In the genomic region with DNA sequence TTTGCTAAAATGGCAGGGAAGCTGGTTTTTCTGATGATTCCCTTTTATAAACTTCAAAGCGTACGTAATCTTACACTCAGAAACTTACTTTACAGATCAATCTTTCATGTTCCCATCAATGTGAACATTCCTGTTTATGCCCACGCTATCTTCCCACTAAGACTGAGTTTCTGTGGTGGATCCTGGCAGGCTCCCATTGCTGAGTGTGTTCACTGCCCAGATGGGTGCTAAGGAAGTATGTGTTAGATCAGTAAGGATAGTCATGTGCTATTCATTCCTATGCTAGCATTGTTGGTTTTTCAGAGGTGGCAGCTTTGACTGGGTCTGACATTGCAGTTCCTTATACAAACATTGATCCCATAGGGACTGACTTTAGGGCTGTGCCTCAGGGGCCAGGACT, we compare ENCODE assay signal across 33 mouse cellular contexts. TPM values are rescaled to one million over a fixed set of nuclear protein-coding genes. Genes with fewer than 3 reads are reported as not detected.
A peak's percentile ranks its signal among the peaks of the same experiment; 100 is the strongest.
DNase-seq lines count a peak whose midpoint lies in the region; ATAC-seq lines count a peak whose summit lies in the region.
"Had no signal": no experiment of that assay in that cellular context is flagged by ENCODE, and none has a peak within 500 bp of the region (broad histone marks: within the 10 kb centered on the region; RNA-seq: fewer than 3 reads in every experiment).

No protein-coding gene starts in this region.

- DNase-seq in frontal cortex, postnatal 10 days (ENCODE audit: low spot score in 2 of 2) = no peak
- peak; percentile 46 to 79 for DNase-seq in layer of hippocampus, adult 18-20 months (ENCODE audit: low spot score in 2 of 2)
- peak; percentile 45 to 69 for DNase-seq in left cerebral cortex, postnatal 14 days (ENCODE audit: low spot score in 2 of 2)
- peak; percentile 19 to 20 for DNase-seq in right cerebral cortex, postnatal 36 days (ENCODE audit: low spot score in 2 of 2)
- DNase-seq in gastrocnemius, postnatal 10 days = no peak
- DNase-seq in kidney, postnatal 36 days = no peak
- DNase-seq: adrenal gland, postnatal 10 days; cerebellum, adult 11 months; cerebellum, postnatal 14 days; embryo, embryonic 11 days; gastrocnemius, postnatal 14 days; heart, adult 18-20 months; kidney, adult 11 months had no signal

- intact Hi-C loops in left cerebral cortex, postnatal 14 days (cut with DNase I) = no loop called here

- H3K27ac ChIP-seq in hindbrain, embryonic 16.5 days (ENCODE audit: low read depth, low read length) = no peak overlapping the region
- H3K27ac ChIP-seq: hindbrain, postnatal 0 days; kidney, postnatal 0 days; liver, embryonic 14.5 days; macrophage; midbrain, embryonic 10.5 days; stomach, embryonic 15.5 days had no signal

- H3K27me3 ChIP-seq in hindbrain, embryonic 16.5 days (replicated peaks; ENCODE audit: control insufficient read depth, insufficient read depth, low read length) = no peaks in the 10 kb centered on the region
- H3K27me3 ChIP-seq: stomach, embryonic 15.5 days had no signal

- H3K9ac ChIP-seq in hindbrain, embryonic 16.5 days (ENCODE audit: low read depth, low read length) = no peak overlapping the region
- H3K9ac ChIP-seq: liver, embryonic 14.5 days; stomach, embryonic 15.5 days had no signal

- H3K9me3 ChIP-seq in hindbrain, embryonic 16.5 days (ENCODE audit: control insufficient read depth, low read length) = 0 out of 2 replicates have a peak, but pooled peaks cover 3% of the 10 kb centered on the region
- H3K9me3 ChIP-seq: midbrain, embryonic 10.5 days; stomach, embryonic 15.5 days had no signal

- ATAC-seq in frontal cortex, adult (ENCODE audit: low TSS enrichment) = peak; percentile 93
- no peak for ATAC-seq in hindbrain, embryonic 16.5 days
- ATAC-seq: forebrain, embryonic 16.5 days; hindbrain, postnatal 0 days had no signal

- no peaks in the 10 kb centered on the region for H3K36me3 ChIP-seq in hindbrain, embryonic 16.5 days (ENCODE audit: control insufficient read depth, insufficient read depth, low read length)
- H3K36me3 ChIP-seq: midbrain, embryonic 10.5 days; stomach, embryonic 15.5 days had no signal

- WGBS in hindbrain, embryonic 16.5 days = 95% methylated on average over 3 of the region's 3 CpGs

- H3K4me2 ChIP-seq in hindbrain, embryonic 16.5 days (ENCODE audit: low read length) = no peak overlapping the region
- H3K4me2 ChIP-seq: stomach, embryonic 15.5 days had no signal

- H3K4me1 ChIP-seq in hindbrain, embryonic 16.5 days (ENCODE audit: control insufficient read depth, insufficient read depth, low read depth, low read length) = no peaks in the 10 kb centered on the region
- H3K4me1 ChIP-seq: midbrain, embryonic 10.5 days; stomach, embryonic 15.5 days had no signal

- H3K4me3 ChIP-seq in hindbrain, embryonic 16.5 days (ENCODE audit: low read length) = no peak overlapping the region
- H3K4me3 ChIP-seq: midbrain, embryonic 10.5 days; stomach, embryonic 15.5 days had no signal

RNA-seq across cellular contexts. Expression of gene 1700012A03Rik, which starts 42.7 kb away (rescaled TPM):
- total RNA-seq in layer of hippocampus, adult 18-20 months (2021) = not detected
- not detected for total RNA-seq in left cerebral cortex, postnatal 14 days (2021)
- total RNA-seq in gastrocnemius, postnatal 10 days (2021) = not detected
- not detected in 2 replicates for polyA plus RNA-seq in hindbrain, embryonic 16.5 days (2015; fragmentation: Nextera tagmentation; extraction: Ambion mirVana)
- total RNA-seq: adrenal gland, postnatal 10 days; gastrocnemius, postnatal 14 days; heart, adult 18-20 months; hematopoietic stem cell, adult 5-6 weeks; hindbrain, postnatal 0 days; layer of hippocampus, postnatal 14 days; midbrain, postnatal 0 days; neutrophil, adult 5-6 weeks had no signal
- polyA plus RNA-seq: embryonic facial prominence, embryonic 14.5 days; forebrain, embryonic 16.5 days; heart, embryonic 14.5 days; hindbrain, postnatal 0 days; kidney, postnatal 0 days; limb, embryonic 14.5 days; liver, embryonic 14.5 days; lung, embryonic 16.5 days; macrophage; midbrain, embryonic 10.5 days; midbrain, postnatal 0 days; spleen, adult 2 months; stomach, embryonic 15.5 days; thymus, postnatal 0 days; urinary bladder, adult 2 months had no signal

Comparison
In these comparisons a context has a peak if more than half of its experiments do, and no peak if none do; other contexts are left out.
1. DNase-seq: peak in layer of hippocampus, adult 18-20 months (2 of 2), left cerebral cortex, postnatal 14 days (2 of 2) and right cerebral cortex, postnatal 36 days (2 of 2); none in frontal cortex, postnatal 10 days (0 of 2), gastrocnemius, postnatal 10 days (single experiment) and kidney, postnatal 36 days (0 of 2).